Mouse (Mus musculus): ENCODE results near the gene Loxl4. TPM values are rescaled to one million over a fixed set of nuclear protein-coding genes. Genes with fewer than 3 reads are reported as not detected.

Loxl4 gene
- total and polyA plus RNA-seq, 3 experiments = 0.19 TPM; not detected in 2

GRCm38 (mm10) chr19:42600591-42600990, 12.0 kb downstream of the Loxl4 start:
- dilution Hi-C loops (cut with MboI; ENCODE audit: extremely low pct_ligation_motif_present, extremely low pct_unique_long_range_greater_than_20kb, low sequenced_read_pairs) = no loop called here
- Histone ChIP-seq H3K36me3 (replicated peaks in 1 of 2; ENCODE audit: control insufficient read depth in 1 of 2, insufficient read depth in 1 of 2, low read length in 1 of 2) (peaks cover 0 to 8% of the 10 kb centered on the region in 2 experiments), H3K4me2 (ENCODE audit: insufficient read depth, low read depth, poor library complexity, severe bottlenecking) (no peak overlapping the region), H3K79me2 (replicated peaks; ENCODE audit: control insufficient read depth, extremely low read depth, insufficient read depth, poor library complexity, severe bottlenecking) (no peaks in the 10 kb centered on the region), H3K4me1 (ENCODE audit: control insufficient read depth in 1 of 2, insufficient read depth in 2 of 2) (0 out of 4 replicates have a peak, but pooled peaks cover 0 to under 1% of the 10 kb centered on the region in 2 experiments), H3K9me3 (replicated peaks; ENCODE audit: low read length) (no peaks in the 10 kb centered on the region), H3K27me3 (replicated peaks) (peaks cover 23% of the 10 kb centered on the region), H3K27ac (ENCODE audit: insufficient read depth, low read depth) (no peak overlapping the region), H3K4me3 (replicated peaks in 1 of 3; ENCODE audit: low read depth in 2 of 3, low read length in 2 of 3, poor library complexity in 1 of 3) (no peak overlapping the region), H3K9ac (ENCODE audit: insufficient read depth, low read depth) (no peak overlapping the region)
- no peak for TF ChIP-seq NELFE (IDR thresholded peaks at IDR 0.05; ENCODE audit: low read depth, low read length)
- no peak for TF ChIP-seq CHD2 (IDR thresholded peaks at IDR 0.05; ENCODE audit: low read length)
- TF ChIP-seq SMC3 (IDR thresholded peaks at IDR 0.05; ENCODE audit: low read depth, low read length) = no peak
- no peak for TF ChIP-seq MAFK (IDR thresholded peaks at IDR 0.05; ENCODE audit: insufficient replicate concordance, low read length)
- TF ChIP-seq KAT2A (IDR thresholded peaks at IDR 0.05; ENCODE audit: insufficient replicate concordance, low read length) = no peak
- DNase-seq (ENCODE audit: extremely low read depth) = no peak
- in situ Hi-C loops (cut with MboI; ENCODE audit: low pct_ligation_motif_present, low pct_unique_long_range_greater_than_20kb, low sequenced_read_pairs) = no loop called here

GRCm38 (mm10) chr19:42599891-42600290, 12.7 kb downstream of the Loxl4 start:
- Histone ChIP-seq H3K4me2 (ENCODE audit: insufficient read depth, low read depth, poor library complexity, severe bottlenecking) (no peak overlapping the region), H3K4me3 (replicated peaks in 1 of 3; ENCODE audit: low read depth in 2 of 3, low read length in 2 of 3, poor library complexity in 1 of 3) (no peak overlapping the region), H3K27ac (ENCODE audit: insufficient read depth, low read depth) (no peak overlapping the region), H3K79me2 (replicated peaks; ENCODE audit: control insufficient read depth, extremely low read depth, insufficient read depth, poor library complexity, severe bottlenecking) (no peaks in the 10 kb centered on the region), H3K9me3 (replicated peaks; ENCODE audit: low read length) (no peaks in the 10 kb centered on the region), H3K36me3 (replicated peaks in 1 of 2; ENCODE audit: control insufficient read depth in 1 of 2, insufficient read depth in 1 of 2, low read length in 1 of 2) (peaks cover 0 to 14% of the 10 kb centered on the region in 2 experiments), H3K9ac (ENCODE audit: insufficient read depth, low read depth) (no peak overlapping the region), H3K4me1 (ENCODE audit: control insufficient read depth in 1 of 2, insufficient read depth in 2 of 2) (0 out of 4 replicates have a peak, but pooled peaks cover 0 to 3% of the 10 kb centered on the region in 2 experiments), H3K27me3 (replicated peaks) (peaks cover 18% of the 10 kb centered on the region)
- dilution Hi-C loops (cut with MboI; ENCODE audit: extremely low pct_ligation_motif_present, extremely low pct_unique_long_range_greater_than_20kb, low sequenced_read_pairs) (no loop called here), in situ Hi-C loops (cut with MboI; ENCODE audit: low pct_ligation_motif_present, low pct_unique_long_range_greater_than_20kb, low sequenced_read_pairs) (no loop called here)
- DNase-seq (ENCODE audit: extremely low read depth) = no peak
- no peak for TF ChIP-seq MAFK (IDR thresholded peaks at IDR 0.05; ENCODE audit: insufficient replicate concordance, low read length)

GRCm38 (mm10) chr19:42597896-42598295, 14.7 kb downstream of the Loxl4 start:
- Histone ChIP-seq H3K4me3 (replicated peaks in 1 of 3; ENCODE audit: low read depth in 2 of 3, low read length in 2 of 3, poor library complexity in 1 of 3) (no peak overlapping the region), H3K27ac (ENCODE audit: insufficient read depth, low read depth) (no peak overlapping the region), H3K4me1 (ENCODE audit: control insufficient read depth in 1 of 2, insufficient read depth in 2 of 2) (0 out of 4 replicates have a peak, but pooled peaks cover 0 to 3% of the 10 kb centered on the region in 2 experiments), H3K9ac (ENCODE audit: insufficient read depth, low read depth) (no peak overlapping the region), H3K4me2 (ENCODE audit: insufficient read depth, low read depth, poor library complexity, severe bottlenecking) (no peak overlapping the region), H3K27me3 (replicated peaks) (peaks cover 6% of the 10 kb centered on the region), H3K79me2 (replicated peaks; ENCODE audit: control insufficient read depth, extremely low read depth, insufficient read depth, poor library complexity, severe bottlenecking) (no peaks in the 10 kb centered on the region), H3K9me3 (replicated peaks; ENCODE audit: low read length) (no peaks in the 10 kb centered on the region), H3K36me3 (replicated peaks in 1 of 2; ENCODE audit: control insufficient read depth in 1 of 2, insufficient read depth in 1 of 2, low read length in 1 of 2) (peaks cover 6 to 32% of the 10 kb centered on the region in 2 experiments)
- no peak for TF ChIP-seq SMC3 (IDR thresholded peaks at IDR 0.05; ENCODE audit: low read depth, low read length)
- TF ChIP-seq RCOR1 (conservative IDR thresholded peaks at IDR 0.05; ENCODE audit: low read depth, low read length) = no peak
- no peak for TF ChIP-seq POLR2AphosphoS2 (IDR thresholded peaks at IDR 0.05; ENCODE audit: low read depth, low read length)
- no peak for TF ChIP-seq BHLHE40 (IDR thresholded peaks at IDR 0.05; ENCODE audit: low read depth, low read length)
- no peak for TF ChIP-seq USF2 (conservative IDR thresholded peaks at IDR 0.05; ENCODE audit: low read depth, low read length)
- no peak for TF ChIP-seq CHD1 (IDR thresholded peaks at IDR 0.05; ENCODE audit: low read depth, low read length)
- no peak for TF ChIP-seq JUN (IDR thresholded peaks at IDR 0.05; ENCODE audit: insufficient read depth, low read depth, low read length)
- no peak for TF ChIP-seq JUND (conservative IDR thresholded peaks at IDR 0.05; ENCODE audit: low read depth, low read length)
- TF ChIP-seq ZC3H11A (IDR thresholded peaks at IDR 0.05; ENCODE audit: low read depth, low read length) = no peak
- TF ChIP-seq E2F4 (IDR thresholded peaks at IDR 0.05; ENCODE audit: insufficient replicate concordance, low read depth, low read length) = no peak
- no peak for TF ChIP-seq UBTF (IDR thresholded peaks at IDR 0.05; ENCODE audit: low read depth, low read length)
- no peak for TF ChIP-seq TCF12 (IDR thresholded peaks at IDR 0.05; ENCODE audit: low read depth, low read length)
- TF ChIP-seq GABPA (IDR thresholded peaks at IDR 0.05; ENCODE audit: insufficient replicate concordance, low read depth, low read length) = no peak
- TF ChIP-seq MYC (IDR thresholded peaks at IDR 0.05; ENCODE audit: low read depth, low read length) = no peak
- no peak for TF ChIP-seq KAT2A (IDR thresholded peaks at IDR 0.05; ENCODE audit: insufficient replicate concordance, low read length)
- TF ChIP-seq SIN3A (IDR thresholded peaks at IDR 0.05; ENCODE audit: low read length) = no peak
- no peak for TF ChIP-seq MXI1 (IDR thresholded peaks at IDR 0.05; ENCODE audit: low read depth, low read length)
- TF ChIP-seq EP300 (IDR thresholded peaks at IDR 0.05; ENCODE audit: low read length) = no peak
- DNase-seq (ENCODE audit: extremely low read depth) = no peak
- in situ Hi-C loops (cut with MboI; ENCODE audit: low pct_ligation_motif_present, low pct_unique_long_range_greater_than_20kb, low sequenced_read_pairs) = no loop called here
- dilution Hi-C loops (cut with MboI; ENCODE audit: extremely low pct_ligation_motif_present, extremely low pct_unique_long_range_greater_than_20kb, low sequenced_read_pairs) = no loop called here
